Mouse (Mus musculus) liver, embryonic 14.5 days (tissue): ENCODE data around the gene Fam196b.

Experiments used
- CTCF ChIP-seq: IDR thresholded peaks from 2 replicates; pipeline ENCODE4 v1.5.1; 2016; ENCODE audit warnings: antibody characterized with exemption, low read depth, control low read depth
- EP300 ChIP-seq: IDR thresholded peaks from 2 replicates; pipeline ENCODE4 v1.6.1; 2016; ENCODE audit warnings: antibody characterized with exemption, low read depth

- TF ChIP-seq CTCF (no peak), EP300 (no peak)
These were observed 81.2 kb downstream of the Fam196b start for GRCm38 (mm10) chr11:34395802-34396201.
